Mouse (Mus musculus) limb, embryonic 14.5 days (tissue): ENCODE data around the gene Pdlim4. TPM values are rescaled to one million over a fixed set of nuclear protein-coding genes. Genes with fewer than 3 reads are reported as not detected.

ENCODE experiments used
- ATAC-seq: fragments of 200-750 bp; cut with Nextera tagmentation; 2 replicates; pipeline ENCODE4 v1.8.0; 2017; ENCODE audit warnings: low read depth, moderate number of reproducible peaks, moderate TSS enrichment; ENCODE audit not compliant: low FRiP score
- DNase-seq: peaks from one replicate; pipeline ENCODE4 v3.0.0-alpha.2; 2015; ENCODE audit warnings: low spot score
- H3K27ac ChIP-seq: fragments of 300-500 bp; sonication (generic); replicated peaks from 2 replicates; pipeline ENCODE4 v1.5.1; 2014; ENCODE audit warnings: low read depth, mild to moderate bottlenecking, low read length, moderate library complexity, mixed read lengths
- H3K27me3 ChIP-seq: fragments of 300-500 bp; sonication (generic); 2 replicates; pipeline ENCODE4 v1.6.1; 2014; ENCODE audit warnings: low read length, mixed read lengths; ENCODE audit not compliant: control insufficient read depth, insufficient read depth
- H3K36me3 ChIP-seq: fragments of 300-500 bp; sonication (generic); 2 replicates; pipeline ENCODE4 v1.6.1; 2014; ENCODE audit warnings: mild to moderate bottlenecking, low read length, moderate library complexity, mixed read lengths; ENCODE audit not compliant: control insufficient read depth, insufficient read depth
- H3K4me1 ChIP-seq: fragments of 300-500 bp; sonication (generic); 2 replicates; pipeline ENCODE4 v1.6.1; 2014; ENCODE audit warnings: antibody characterized with exemption, low read length, mixed read lengths; ENCODE audit not compliant: control insufficient read depth, insufficient read depth
- H3K4me2 ChIP-seq: fragments of 300-500 bp; sonication (generic); replicated peaks from 2 replicates; pipeline ENCODE4 v1.6.1; 2014; ENCODE audit warnings: low read depth, mild to moderate bottlenecking, low read length, moderate library complexity; ENCODE audit not compliant: severe bottlenecking
- H3K4me3 ChIP-seq: fragments of 300-500 bp; sonication (generic); replicated peaks from 2 replicates; pipeline ENCODE4 v1.5.1; 2014; ENCODE audit warnings: low read length
- H3K9ac ChIP-seq: fragments of 300-500 bp; sonication (generic); 2 replicates; pipeline ENCODE4 v1.6.1; 2014; ENCODE audit warnings: mild to moderate bottlenecking, low read depth, low read length, moderate library complexity; ENCODE audit not compliant: severe bottlenecking
- H3K9me3 ChIP-seq: fragments of 300-500 bp; sonication (generic); 2 replicates; pipeline ENCODE4 v1.6.1; 2016; ENCODE audit warnings: low read length; ENCODE audit not compliant: control insufficient read depth
- POLR2A ChIP-seq: fragments of 200-500 bp; IDR thresholded peaks from 2 replicates; pipeline ENCODE4 v1.8.0; 2012; ENCODE audit warnings: inconsistent platforms, mild to moderate bottlenecking, moderate library complexity, borderline replicate concordance; ENCODE audit not compliant: insufficient read depth, insufficient read length; ENCODE audit errors: extremely low read depth
- WGBS: fragments of 180-500 bp; shearing (Covaris S2); extraction: QIAGEN DNeasy Blood & Tissue Kit; methylation state at CpG from one replicate; pipeline ENCODE4 v1.1.7; 2014; 5-methylcytosine and 5-hydroxymethylcytosine counted together
- polyA plus RNA-seq, 2 experiments: library from polyadenylated mRNA; depleted of rRNA in 1 of 2; stranded (reverse) in 1 of 2; unstranded in 1 of 2; fragments of >200 nt; fragmentation: Nextera tagmentation in 1 of 2; extraction: Ambion mirVana in 1 of 2; gene quantifications; 2 replicates each; pipeline versions ENCODE4 v1.2.1 to v1.2.3; 2012 to 2014

The Pdlim4 gene
- polyA plus RNA-seq, 2 experiments: 115 to 129 TPM

- Histone ChIP-seq H3K27me3 (no peaks in the 10 kb centered on the region), H3K4me3 (no peak overlapping the region), H3K36me3 (no peaks in the 10 kb centered on the region), H3K4me2 (no peak overlapping the region), H3K4me1 (peaks cover 3% of the 10 kb centered on the region; the same call in 1 of the 2 replicates), H3K9me3 (no peaks in the 10 kb centered on the region), H3K9ac (no peak overlapping the region), H3K27ac (no peak overlapping the region)
- no peak for TF ChIP-seq POLR2A
- 100% methylated on average over 1 of the region's 1 CpGs for WGBS
- no peak for ATAC-seq
- DNase-seq: no peak
Observed at GRCm38 (mm10) chr11:54084976-54085375, 16.2 kb upstream of the Pdlim4 start.

- no peaks in the 10 kb centered on the region for H3K27me3 ChIP-seq
- DNase-seq (no peak), ATAC-seq (no peak)
- TF ChIP-seq POLR2A: no peak
- H3K27ac ChIP-seq: no peak overlapping the region
- H3K4me1 ChIP-seq: no peaks in the 10 kb centered on the region
- 92% methylated on average over 5 of the region's 5 CpGs for WGBS
- no peak overlapping the region for H3K9ac ChIP-seq
- no peak overlapping the region for H3K4me2 ChIP-seq
- H3K9me3 ChIP-seq: no peaks in the 10 kb centered on the region
- no peak overlapping the region for H3K4me3 ChIP-seq
- no peaks in the 10 kb centered on the region for H3K36me3 ChIP-seq
Observed at GRCm38 (mm10) chr11:54082725-54083124, 13.9 kb upstream of the Pdlim4 start.

GRCm38 (mm10) chr11:54080435-54080834 lies 11.6 kb upstream of the Pdlim4 start:
- Histone ChIP-seq H3K27me3 (no peaks in the 10 kb centered on the region), H3K4me2 (no peak overlapping the region), H3K9ac (no peak overlapping the region), H3K27ac (no peak overlapping the region), H3K36me3 (no peaks in the 10 kb centered on the region), H3K4me1 (no peaks in the 10 kb centered on the region), H3K9me3 (no peaks in the 10 kb centered on the region), H3K4me3 (no peak overlapping the region)
- DNase-seq (no peak), ATAC-seq (no peak)
- no peak for TF ChIP-seq POLR2A
- WGBS: 26% methylated on average over 7 of the region's 7 CpGs

- no peak for DNase-seq
- H3K4me1 ChIP-seq: 0 out of 2 replicates have a peak, but pooled peaks cover 2% of the 10 kb centered on the region
Observed at GRCm38 (mm10) chr11:54076101-54076500, 7.3 kb upstream of the Pdlim4 start.

GRCm38 (mm10) chr11:54075353-54075752 lies 6.5 kb upstream of the Pdlim4 start:
- Histone ChIP-seq H3K4me3 (no peak overlapping the region), H3K9ac (no peak overlapping the region), H3K36me3 (no peaks in the 10 kb centered on the region), H3K27ac (no peak overlapping the region), H3K9me3 (no peaks in the 10 kb centered on the region), H3K4me1 (0 out of 2 replicates have a peak, but pooled peaks cover 2% of the 10 kb centered on the region), H3K4me2 (no peak overlapping the region), H3K27me3 (no peaks in the 10 kb centered on the region)
- DNase-seq (no peak), ATAC-seq (no peak)
- WGBS: 62% methylated on average over 6 of the region's 6 CpGs
- no peak for TF ChIP-seq POLR2A

More at GRCm38 (mm10) chr11:54076101-54076500, 7.3 kb upstream of the Pdlim4 start:
- Histone ChIP-seq H3K27me3 (no peaks in the 10 kb centered on the region), H3K4me3 (no peak overlapping the region), H3K27ac (no peak overlapping the region), H3K4me2 (no peak overlapping the region), H3K9me3 (no peaks in the 10 kb centered on the region), H3K9ac (no peak overlapping the region), H3K36me3 (no peaks in the 10 kb centered on the region)
- ATAC-seq: no peak
- TF ChIP-seq POLR2A: no peak
- 86% methylated on average over 1 of the region's 1 CpGs for WGBS

GRCm38 (mm10) chr11:54073291-54073690 lies 4.5 kb upstream of the Pdlim4 start:
- peak; percentile 36 for DNase-seq
- no peak for ATAC-seq
- Histone ChIP-seq H3K36me3 (no peaks in the 10 kb centered on the region), H3K9me3 (no peaks in the 10 kb centered on the region), H3K4me2 (no peak overlapping the region), H3K27ac (no peak overlapping the region), H3K9ac (no peak overlapping the region), H3K4me1 (peaks cover 6% of the 10 kb centered on the region), H3K4me3 (no peak overlapping the region), H3K27me3 (no peaks in the 10 kb centered on the region)
- no peak for TF ChIP-seq POLR2A
- WGBS: 44% methylated on average over 4 of the region's 4 CpGs
